Mouse (Mus musculus) cerebellum, adult 11 months (tissue): ENCODE measurements at regions not wholly inside any gene's neighbourhood (a gene's known extent, or its start where the extent isn't known, plus 50 kb on each side); places are given as distances from the start of the nearest gene placed in this dataset.
"Not testable (repeated sequence)": the region's sequence is repeated elsewhere in the genome, so short reads cannot be mapped to it uniquely, and the experiment has no call there.

Experiments used
- DNase-seq: peaks from one replicate; pipeline ENCODE4 v3.0.0; 2022

GRCm38 (mm10) chr14:53991390-53991789 lies 262.5 kb downstream of the Dad1 start:
- no peak for DNase-seq

- no peak for DNase-seq
These were observed 273.1 kb downstream of the Dad1 start for GRCm38 (mm10) chr14:53980771-53981170.

GRCm38 (mm10) chr14:53961426-53961825 lies 292.5 kb downstream of the Dad1 start:
- not testable (repeated sequence) for DNase-seq

- no peak for DNase-seq
These were observed 293.1 kb downstream of the Dad1 start for GRCm38 (mm10) chr14:53960779-53961178.

- DNase-seq, result peak; percentile 38
These were observed 318.1 kb downstream of the Dad1 start for GRCm38 (mm10) chr14:53935791-53936231.

- peak; percentile 49 for DNase-seq
These were observed 318.6 kb downstream of the Dad1 start for GRCm38 (mm10) chr14:53935336-53935735.

- DNase-seq, result no peak
These were observed 343.0 kb downstream of the Dad1 start for GRCm38 (mm10) chr14:53910871-53911270.

GRCm38 (mm10) chr14:53904578-53904977 lies 349.3 kb downstream of the Dad1 start:
- no peak for DNase-seq

- no peak for DNase-seq
These were observed 352.8 kb downstream of the Dad1 start for GRCm38 (mm10) chr14:53901103-53901502.

GRCm38 (mm10) chr14:53881304-53881703 lies 372.6 kb downstream of the Dad1 start:
- DNase-seq, result no peak

- no peak for DNase-seq
These were observed 377.3 kb downstream of the Dad1 start for GRCm38 (mm10) chr14:53876581-53876980.

GRCm38 (mm10) chr14:53875736-53876135 lies 378.2 kb downstream of the Dad1 start:
- DNase-seq, result no peak

- no peak for DNase-seq
These were observed 406.9 kb downstream of the Dad1 start for GRCm38 (mm10) chr14:53847049-53847448.

- no peak for DNase-seq
These were observed 408.3 kb downstream of the Dad1 start for GRCm38 (mm10) chr14:53845646-53846045.

- no peak for DNase-seq
These were observed 421.4 kb downstream of the Dad1 start for GRCm38 (mm10) chr14:53832553-53832952.

GRCm38 (mm10) chr14:53831651-53832050 lies 422.3 kb downstream of the Dad1 start:
- no peak for DNase-seq

GRCm38 (mm10) chr14:53830717-53831116 lies 423.2 kb downstream of the Dad1 start:
- no peak for DNase-seq

GRCm38 (mm10) chr14:53826782-53827181 lies 427.1 kb downstream of the Dad1 start:
- DNase-seq, result no peak

- peak; percentile 14 for DNase-seq
These were observed 447.7 kb downstream of the Dad1 start for GRCm38 (mm10) chr14:53806231-53806630.

- DNase-seq, result no peak
These were observed 449.9 kb downstream of the Dad1 start for GRCm38 (mm10) chr14:53803698-53804620.

GRCm38 (mm10) chr14:53802547-53802946 lies 451.4 kb downstream of the Dad1 start:
- DNase-seq, result no peak

- no peak for DNase-seq
These were observed 453.3 kb downstream of the Dad1 start for GRCm38 (mm10) chr14:53800508-53801136.

GRCm38 (mm10) chr14:53795160-53795559 lies 458.7 kb downstream of the Dad1 start:
- not testable (repeated sequence) for DNase-seq

- DNase-seq, result no peak
These were observed 459.4 kb downstream of the Dad1 start for GRCm38 (mm10) chr14:53794527-53794926.
